Mouse (Mus musculus) C2C12 (cell line): Measurements from ENCODE around the gene Rpl36al. TPM values are rescaled to one million over a fixed set of nuclear protein-coding genes. Genes with fewer than 3 reads are reported as not detected.

Source experiments
- H3K27me3 ChIP-seq: one replicate; pipeline ENCODE4 v1.6.1; 2011; ENCODE audit not compliant: control insufficient read depth, insufficient read depth, insufficient read length
- H3K36me3 ChIP-seq: one replicate; pipeline ENCODE4 v1.6.1; 2011; ENCODE audit not compliant: control insufficient read depth, insufficient read depth
- H3K4me3 ChIP-seq: one replicate; pipeline ENCODE4 v1.5.1; 2011; ENCODE audit warnings: mild to moderate bottlenecking, control low read depth; ENCODE audit not compliant: poor library complexity, insufficient read depth, severe bottlenecking
- H3K79me2 ChIP-seq: one replicate; pipeline ENCODE4 v1.6.1; 2011; ENCODE audit not compliant: control insufficient read depth, insufficient read depth
- H3K79me3 ChIP-seq: one replicate; pipeline ENCODE4 v1.6.1; 2011; ENCODE audit warnings: low read depth, control low read depth
- H3ac ChIP-seq: one replicate; pipeline ENCODE3; 2011; ENCODE audit warnings: low read depth; ENCODE audit not compliant: control insufficient read depth, insufficient read length
- CEBPB ChIP-seq: IDR thresholded peaks from one replicate; pipeline ENCODE4 v1.6.1; 2011; ENCODE audit warnings: low read depth, mild to moderate bottlenecking, control low read depth, moderate library complexity
- CTCF ChIP-seq: IDR thresholded peaks from one replicate; pipeline ENCODE4 v1.5.1; 2011; ENCODE audit not compliant: control insufficient read depth, insufficient read depth, insufficient read length
- FOSL1 ChIP-seq: IDR thresholded peaks from one replicate; pipeline ENCODE4 v1.8.0; 2011; ENCODE audit warnings: mild to moderate bottlenecking, low read length; ENCODE audit not compliant: poor library complexity, insufficient read depth, severe bottlenecking
- MAX ChIP-seq: IDR thresholded peaks from one replicate; pipeline ENCODE4 v1.6.1; 2011; ENCODE audit warnings: mild to moderate bottlenecking, control low read depth
- MYOD1 ChIP-seq: IDR thresholded peaks from one replicate; pipeline ENCODE4 v1.6.1; 2011; ENCODE audit warnings: low read depth; ENCODE audit not compliant: control insufficient read depth, insufficient read length
- MYOG ChIP-seq: IDR thresholded peaks from one replicate; pipeline ENCODE4 v1.6.1; 2011; ENCODE audit not compliant: control insufficient read depth, insufficient read length; ENCODE audit errors: extremely low read depth
- USF1 ChIP-seq: IDR thresholded peaks from one replicate; pipeline ENCODE4 v1.6.1; 2011; ENCODE audit warnings: low read depth, mild to moderate bottlenecking, control low read depth, moderate library complexity
- long read RNA-seq, 2 experiments: library from polyadenylated mRNA; unstranded; transcript quantifications; one replicate each; pipeline ENCODE4 v2.0.0; 2019 to 2020
- polyA plus RNA-seq: library from polyadenylated mRNA; unstranded; fragments of >200 nt; fragmentation: generic; extraction: Trizol; gene quantifications from one replicate; pipeline ENCODE4 v1.2.1, GENCODE M21; 2012; ENCODE audit warnings: missing spikeins

Rpl36al gene
- 980 TPM for polyA plus RNA-seq
- long read RNA-seq, experiment 1, transcript Rpl36al-201 (2 exons, 526 nt): major isoform, 304 of 333 reads
- long read RNA-seq, experiment 1, transcript Rpl36al-202 (1 exons, 1,276 nt): minor isoform, 21 of 333 reads
- long read RNA-seq, experiment 1, partial matches to known transcripts: 0 of 333 reads
- long read RNA-seq, experiment 1, other reads (novel, unspliced or antisense): 5 of 333 reads
- long read RNA-seq, experiment 2, transcript Rpl36al-201 (2 exons, 526 nt): major isoform, 64 of 65 reads
- long read RNA-seq, experiment 2, partial matches to known transcripts: 0 of 65 reads
- long read RNA-seq, experiment 2, other reads (novel, unspliced or antisense): 0 of 65 reads

DNA sequence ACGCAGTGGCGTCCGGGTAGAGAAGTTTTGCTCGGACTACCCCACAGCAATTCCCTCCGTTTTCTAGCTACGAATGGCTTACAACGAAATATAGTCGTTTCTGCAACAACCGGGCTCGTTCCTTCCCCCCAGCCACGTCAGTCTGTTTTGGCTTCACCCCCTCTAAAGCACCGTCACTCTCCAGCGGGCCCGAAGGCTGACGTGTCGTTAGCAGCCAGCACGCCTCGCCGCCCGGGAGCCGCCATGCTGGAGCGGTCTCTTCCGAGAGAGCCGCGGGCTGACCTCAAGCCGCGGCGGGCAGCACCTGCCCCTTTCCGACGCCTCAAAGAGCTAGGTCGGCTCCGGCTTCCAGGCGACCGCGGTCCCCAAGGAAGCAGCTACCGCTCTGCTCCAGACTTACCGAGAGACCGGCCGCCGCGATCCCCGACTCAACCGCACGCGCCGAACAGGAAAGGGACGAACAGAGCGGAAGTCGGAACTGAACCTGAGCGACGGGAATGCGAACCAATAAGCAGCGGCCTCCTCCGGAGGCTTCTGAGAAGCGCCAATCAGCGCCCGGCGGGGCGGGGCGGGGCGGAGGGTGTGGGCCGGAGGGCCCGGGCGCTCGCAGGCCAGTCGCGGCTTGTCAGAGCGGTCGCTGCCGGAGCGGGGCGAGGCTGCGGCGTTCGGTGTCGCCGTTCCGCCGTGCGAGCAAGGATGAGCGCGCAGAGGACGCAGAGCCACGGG is at the start of gene Rpl36al, which contains the start of gene Mgat2:
Gene Rpl36al, minus strand, starts transcription at position 501 of the 726 bp plus-strand sequence.
Gene Mgat2, plus strand, starts transcription at position 575 of the 726 bp plus-strand sequence.
- Histone ChIP-seq H3K4me3 (peak within 1 kb of the TSS; percentile 81), H3K27me3 (no peaks in the 10 kb centered on the region), H3K79me2 (peaks cover 67% of the 10 kb centered on the region), H3K36me3 (peaks cover 51% of the 10 kb centered on the region), H3ac (peak within 1 kb of the TSS; percentile 91), H3K79me3 (peaks cover 44% of the 10 kb centered on the region)
- TF ChIP-seq MAX (no peak), CTCF (no peak), CEBPB (no peak), MYOG (no peak), MYOD1 (no peak), USF1 (no peak), FOSL1 (no peak)

DNA sequence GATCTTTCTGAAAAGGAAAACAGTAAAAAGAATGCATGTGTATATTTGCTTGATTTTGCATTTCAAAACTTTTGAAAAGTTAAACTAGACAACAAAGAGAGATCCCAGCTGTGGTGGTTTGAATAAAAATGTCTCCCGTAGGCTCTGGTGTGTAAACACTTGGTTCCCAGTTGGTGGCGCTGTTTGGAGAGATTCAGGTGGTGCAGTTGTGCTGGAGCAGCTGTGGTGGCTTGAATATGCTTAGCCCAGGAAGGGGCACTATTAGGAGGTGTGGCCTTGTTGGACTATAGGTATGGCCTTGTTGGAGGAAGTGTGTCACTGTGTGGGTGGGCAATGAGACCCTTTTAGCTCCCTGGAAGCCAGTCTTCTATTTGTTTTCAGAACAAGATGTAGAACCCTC is 45.4 kb upstream of the Rpl36al start:
- no peak for TF ChIP-seq MAX
- no peak for TF ChIP-seq USF1
- no peak for TF ChIP-seq CEBPB
- no peak for TF ChIP-seq FOSL1
- no peak overlapping the region for H3ac ChIP-seq

DNA sequence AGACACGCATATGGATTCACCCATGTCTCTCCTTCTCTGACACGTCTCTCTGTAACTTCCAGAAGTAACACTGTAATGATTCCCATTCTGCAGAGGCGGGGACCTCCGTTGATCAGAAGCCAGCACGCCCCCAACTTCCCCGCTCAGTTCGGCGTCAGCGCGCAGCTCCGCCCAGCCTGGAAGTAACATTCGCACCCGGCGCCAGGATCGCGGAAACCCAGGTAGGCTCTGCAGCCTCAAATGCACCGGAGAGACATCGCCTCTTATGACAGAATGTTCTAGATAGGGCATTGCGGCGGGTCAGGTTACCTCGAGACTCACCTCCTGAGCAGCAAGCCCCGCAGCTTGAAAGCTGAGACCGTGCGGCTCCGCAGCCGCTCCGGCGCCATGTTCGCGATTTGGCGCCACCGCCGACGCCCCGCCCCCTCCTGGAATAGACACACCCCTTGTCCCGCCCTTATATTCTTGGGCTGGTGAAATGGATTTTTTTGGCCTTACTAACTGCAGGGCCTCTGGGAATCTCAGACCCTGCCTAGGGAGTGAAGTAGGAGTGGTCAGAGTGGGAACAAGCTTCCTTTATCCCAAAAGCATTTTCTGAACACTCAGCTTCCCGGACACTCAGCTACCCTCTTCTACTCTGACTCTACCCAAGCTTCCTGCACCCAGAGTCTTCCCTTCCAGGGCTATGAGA is 44.0 kb upstream of the Rpl36al start, which contains the start of gene Pole2:
Gene Pole2, minus strand, starts transcription at position 420 of the 691 bp plus-strand sequence.
- Histone ChIP-seq H3K27me3 (no peaks in the 10 kb centered on the region), H3K79me2 (peaks cover 28% of the 10 kb centered on the region), H3K79me3 (peaks cover 9% of the 10 kb centered on the region), H3K36me3 (peaks cover 24% of the 10 kb centered on the region), H3ac (peak within 1 kb of the TSS; percentile 67), H3K4me3 (peak within 1 kb of the TSS; percentile 63)
- TF ChIP-seq CEBPB (no peak), USF1 (no peak), MYOD1 (no peak), MYOG (no peak), MAX (no peak), CTCF (no peak)

More for the DNA sequence above, 45.4 kb upstream of the Rpl36al start:
- Histone ChIP-seq H3K4me3 (no peak overlapping the region), H3K79me2 (peaks cover 28% of the 10 kb centered on the region), H3K36me3 (peaks cover 14% of the 10 kb centered on the region), H3K27me3 (no peaks in the 10 kb centered on the region), H3K79me3 (peaks cover 9% of the 10 kb centered on the region)

DNA sequence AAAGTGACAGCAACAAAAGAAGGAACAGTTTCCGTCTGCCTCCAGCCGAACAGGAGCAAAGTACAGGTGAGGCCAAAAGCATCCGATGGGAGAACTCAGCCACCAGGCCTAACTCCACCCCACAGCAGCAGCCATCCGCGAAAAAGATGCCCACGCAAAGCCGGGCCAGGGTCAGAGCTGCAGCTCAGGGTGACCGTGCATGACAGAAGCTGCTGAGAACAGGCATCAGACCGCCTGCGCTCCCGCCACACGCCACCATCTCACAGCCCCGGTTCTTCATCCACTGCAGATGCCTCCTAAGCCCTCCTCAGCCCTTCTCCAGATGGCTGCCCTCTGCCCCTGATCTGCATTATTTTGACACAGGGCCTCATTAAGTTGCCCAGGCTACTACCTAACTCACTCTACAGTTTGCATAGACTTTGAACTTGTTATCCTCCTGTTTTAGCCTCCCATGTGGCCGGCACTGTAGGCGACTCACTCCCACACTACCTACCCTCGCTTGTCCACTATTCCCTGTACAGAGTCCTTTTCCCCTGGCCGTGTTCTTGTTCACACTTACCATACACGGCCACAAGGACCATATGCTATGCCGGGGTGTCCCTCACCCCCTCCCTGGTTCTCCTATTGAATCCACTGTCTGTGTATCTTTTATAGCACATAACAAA is 36.9 kb upstream of the Rpl36al start:
- Histone ChIP-seq H3ac (no peak overlapping the region), H3K79me2 (peaks cover 6% of the 10 kb centered on the region), H3K36me3 (peaks cover 70% of the 10 kb centered on the region), H3K27me3 (no peaks in the 10 kb centered on the region), H3K79me3 (peaks cover 3% of the 10 kb centered on the region), H3K4me3 (no peak overlapping the region)
- TF ChIP-seq CTCF (no peak), MYOD1 (no peak), FOSL1 (no peak), MYOG (no peak), CEBPB (no peak), USF1 (no peak), MAX (no peak)

DNA sequence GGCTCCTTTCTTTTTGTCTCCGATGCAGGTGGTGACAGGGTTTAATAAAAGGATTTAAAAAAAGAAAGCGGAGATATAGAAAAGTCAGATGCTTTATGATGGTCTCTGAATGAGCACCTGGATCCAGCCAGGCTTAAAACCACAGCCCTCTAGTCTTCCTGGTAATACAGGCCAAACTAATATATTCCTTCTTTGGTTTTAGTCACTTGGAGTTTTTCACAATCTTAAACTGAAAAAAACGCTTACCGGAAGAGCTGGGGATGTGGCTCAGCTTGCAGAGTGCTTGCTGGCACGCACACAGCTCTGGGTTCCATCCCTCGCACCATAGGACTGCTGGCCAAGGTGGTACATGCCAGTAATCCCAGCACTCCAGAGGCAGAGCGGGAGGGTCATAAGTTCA is 32.7 kb upstream of the Rpl36al start:
- H3K79me2 ChIP-seq: no peaks in the 10 kb centered on the region
- no peak overlapping the region for H3K4me3 ChIP-seq
- H3K27me3 ChIP-seq: no peaks in the 10 kb centered on the region
- H3ac ChIP-seq: no peak overlapping the region
- TF ChIP-seq CEBPB (no peak), USF1 (no peak)
- H3K36me3 ChIP-seq: peaks cover 63% of the 10 kb centered on the region
- no peaks in the 10 kb centered on the region for H3K79me3 ChIP-seq
